Mouse (Mus musculus) cerebellum, adult 9-11 months (tissue): ENCODE measurements around the gene Gm45062.

Source experiments
- DNase-seq: peaks from one replicate; pipeline ENCODE4 v3.0.0; 2022

Gm45062 gene

GRCm38 (mm10) chr6:8485414-8486175 is 226.3 kb downstream of the Gm45062 start:
- DNase-seq = no peak

GRCm38 (mm10) chr6:8486391-8487043 is 227.3 kb downstream of the Gm45062 start:
- no peak for DNase-seq

- DNase-seq = no peak
Observed at GRCm38 (mm10) chr6:8487044-8487853, 228.0 kb downstream of the Gm45062 start.

- DNase-seq = no peak
Observed at GRCm38 (mm10) chr6:8488249-8488648, 229.0 kb downstream of the Gm45062 start.

- no peak for DNase-seq
Observed at GRCm38 (mm10) chr6:8489266-8489665, 230.0 kb downstream of the Gm45062 start.

GRCm38 (mm10) chr6:8489938-8490585 is 230.8 kb downstream of the Gm45062 start:
- no peak for DNase-seq

GRCm38 (mm10) chr6:8492248-8492647 is 233.0 kb downstream of the Gm45062 start:
- no peak for DNase-seq

- no peak for DNase-seq
Observed at GRCm38 (mm10) chr6:8495109-8495826, 236.0 kb downstream of the Gm45062 start.

GRCm38 (mm10) chr6:8495827-8496222 is 236.6 kb downstream of the Gm45062 start:
- no peak for DNase-seq

GRCm38 (mm10) chr6:8497234-8497867 is 238.1 kb downstream of the Gm45062 start:
- DNase-seq = no peak

GRCm38 (mm10) chr6:8497868-8498257 is 238.6 kb downstream of the Gm45062 start:
- no peak for DNase-seq

GRCm38 (mm10) chr6:8498961-8499360 is 239.7 kb downstream of the Gm45062 start:
- no peak for DNase-seq

- no peak for DNase-seq
Observed at GRCm38 (mm10) chr6:8503953-8504352, 244.7 kb downstream of the Gm45062 start.

- DNase-seq = no peak
Observed at GRCm38 (mm10) chr6:8504521-8505228, 245.4 kb downstream of the Gm45062 start.

GRCm38 (mm10) chr6:8506631-8507030 is 247.4 kb downstream of the Gm45062 start:
- DNase-seq = no peak

GRCm38 (mm10) chr6:8508883-8509536 is 249.8 kb downstream of the Gm45062 start:
- peak; percentile 100 for DNase-seq

- DNase-seq = no peak
Observed at GRCm38 (mm10) chr6:8509551-8509950, 250.3 kb downstream of the Gm45062 start, which contains the start of gene Glcci1. Gene Glcci1 (plus strand): TSS chr6:8509600.

- peak; percentile 73 for DNase-seq
Observed at GRCm38 (mm10) chr6:8509961-8510863, 251.0 kb downstream of the Gm45062 start.

GRCm38 (mm10) chr6:8510864-8511428 is 251.7 kb downstream of the Gm45062 start:
- DNase-seq = no peak
